Mouse (Mus musculus): Measurements from ENCODE around the gene Fndc7.
"Not testable (repeated sequence)": the region's sequence is repeated elsewhere in the genome, so short reads cannot be mapped to it uniquely, and the experiment has no call there.

The Fndc7 gene

GRCm38 (mm10) chr3:108853266-108853665, 36.5 kb downstream of the Fndc7 start:
- no peak for DNase-seq

- peak; percentile 31 to 38 for DNase-seq
Observed at GRCm38 (mm10) chr3:108851996-108852697, 37.7 kb downstream of the Fndc7 start.

- DNase-seq, result no peak
Observed at GRCm38 (mm10) chr3:108851554-108851953, 38.3 kb downstream of the Fndc7 start.

- DNase-seq, result no peak
Observed at GRCm38 (mm10) chr3:108851075-108851474, 38.7 kb downstream of the Fndc7 start.

GRCm38 (mm10) chr3:108850506-108850905, 39.3 kb downstream of the Fndc7 start:
- DNase-seq, result peak in 1 of 2 experiments; percentile 45

- DNase-seq, result no peak
Observed at GRCm38 (mm10) chr3:108846616-108847015, 43.2 kb downstream of the Fndc7 start.

GRCm38 (mm10) chr3:108844521-108844920, 45.3 kb downstream of the Fndc7 start:
- peak in 1 of 2 experiments; percentile 7 for DNase-seq

- no peak for DNase-seq
Observed at GRCm38 (mm10) chr3:108844026-108844425, 45.8 kb downstream of the Fndc7 start.

GRCm38 (mm10) chr3:108840716-108841054, 49.1 kb downstream of the Fndc7 start:
- DNase-seq, result no peak

- DNase-seq, result peak; percentile 99 to 100
Observed at GRCm38 (mm10) chr3:108840000-108840715, 49.6 kb downstream of the Fndc7 start, which contains the start of gene Stxbp3. Gene Stxbp3, minus strand, starts transcription at chr3:108840526.

- no peak for DNase-seq
Observed at GRCm38 (mm10) chr3:108839647-108839999, 50.2 kb downstream of the Fndc7 start.

GRCm38 (mm10) chr3:108838980-108839379, 50.8 kb downstream of the Fndc7 start:
- no peak for DNase-seq

GRCm38 (mm10) chr3:108836931-108837330, 52.9 kb downstream of the Fndc7 start:
- no peak for DNase-seq

- not testable (repeated sequence) for DNase-seq
Observed at GRCm38 (mm10) chr3:108833717-108834116, 56.1 kb downstream of the Fndc7 start.

- no peak for DNase-seq
Observed at GRCm38 (mm10) chr3:108831750-108832149, 58.1 kb downstream of the Fndc7 start.

- DNase-seq, result no peak
Observed at GRCm38 (mm10) chr3:108830493-108830892, 59.3 kb downstream of the Fndc7 start.

- DNase-seq, result no peak
Observed at GRCm38 (mm10) chr3:108815631-108816030, 74.2 kb downstream of the Fndc7 start.

- no peak for DNase-seq
Observed at GRCm38 (mm10) chr3:108810747-108811263, 79.0 kb downstream of the Fndc7 start.

- DNase-seq, result no peak
Observed at GRCm38 (mm10) chr3:108805622-108806021, 84.2 kb downstream of the Fndc7 start.
